Mouse (Mus musculus): ENCODE results near the gene Gpc3. TPM values are rescaled to one million over a fixed set of nuclear protein-coding genes. Genes with fewer than 3 reads are reported as not detected.
"Not testable (repeated sequence)": the region's sequence is repeated elsewhere in the genome, so short reads cannot be mapped to it uniquely, and the experiment has no call there.

The Gpc3 gene
- polyA plus RNA-seq, 1 experiment from 2014 or later, result 580 TPM

GRCm38 (mm10) chrX:52278687-52279359 is 334.9 kb downstream of the Gpc3 start:
- 58% methylated on average over 3 of the region's 3 CpGs for WGBS
- Histone ChIP-seq H3K9ac (no peak overlapping the region), H3K27me3 (no peaks in the 10 kb centered on the region), H3K27ac (replicated peaks) (no peak overlapping the region), H3K4me2 (replicated peaks) (no peak overlapping the region), H3K9me3 (replicated peaks) (no peaks in the 10 kb centered on the region), H3K4me3 (replicated peaks) (no peak overlapping the region), H3K4me1 (no peaks in the 10 kb centered on the region), H3K36me3 (no peaks in the 10 kb centered on the region)
- ATAC-seq (ENCODE audit: insufficient number of reproducible peaks, low FRiP score, low TSS enrichment, low read depth), result peak; percentile 51; the same call in 1 of the 2 replicates

GRCm38 (mm10) chrX:52277599-52277998 is 336.2 kb downstream of the Gpc3 start:
- Histone ChIP-seq H3K36me3 (no peaks in the 10 kb centered on the region), H3K9me3 (replicated peaks) (no peaks in the 10 kb centered on the region), H3K4me1 (no peaks in the 10 kb centered on the region), H3K27me3 (no peaks in the 10 kb centered on the region), H3K9ac (no peak overlapping the region), H3K4me3 (replicated peaks) (no peak overlapping the region), H3K27ac (replicated peaks) (no peak overlapping the region), H3K4me2 (replicated peaks) (no peak overlapping the region)
- 32% methylated on average over 1 of the region's 1 CpGs for WGBS
- no peak for ATAC-seq (ENCODE audit: insufficient number of reproducible peaks, low FRiP score, low TSS enrichment, low read depth)

GRCm38 (mm10) chrX:52273016-52273415 is 340.7 kb downstream of the Gpc3 start:
- Histone ChIP-seq H3K4me1 (no peaks in the 10 kb centered on the region), H3K27me3 (no peaks in the 10 kb centered on the region; the same call in 1 of the 2 replicates), H3K27ac (replicated peaks) (no peak overlapping the region), H3K4me2 (replicated peaks) (no peak overlapping the region), H3K9me3 (replicated peaks) (no peaks in the 10 kb centered on the region), H3K4me3 (replicated peaks) (no peak overlapping the region), H3K9ac (no peak overlapping the region), H3K36me3 (no peaks in the 10 kb centered on the region)
- 81% methylated on average over 7 of the region's 7 CpGs for WGBS
- no peak for ATAC-seq (ENCODE audit: insufficient number of reproducible peaks, low FRiP score, low TSS enrichment, low read depth)

- Histone ChIP-seq H3K27me3 (no peaks in the 10 kb centered on the region), H3K27ac (replicated peaks) (no peak overlapping the region), H3K9ac (no peak overlapping the region), H3K4me1 (no peaks in the 10 kb centered on the region), H3K9me3 (replicated peaks) (no peaks in the 10 kb centered on the region), H3K4me3 (replicated peaks) (no peak overlapping the region), H3K36me3 (no peaks in the 10 kb centered on the region), H3K4me2 (replicated peaks) (no peak overlapping the region)
- no peak for ATAC-seq (ENCODE audit: insufficient number of reproducible peaks, low FRiP score, low TSS enrichment, low read depth)
- WGBS, result 71% methylated on average over 11 of the region's 11 CpGs
Measured at GRCm38 (mm10) chrX:52261991-52262390, 351.8 kb downstream of the Gpc3 start.

DNA sequence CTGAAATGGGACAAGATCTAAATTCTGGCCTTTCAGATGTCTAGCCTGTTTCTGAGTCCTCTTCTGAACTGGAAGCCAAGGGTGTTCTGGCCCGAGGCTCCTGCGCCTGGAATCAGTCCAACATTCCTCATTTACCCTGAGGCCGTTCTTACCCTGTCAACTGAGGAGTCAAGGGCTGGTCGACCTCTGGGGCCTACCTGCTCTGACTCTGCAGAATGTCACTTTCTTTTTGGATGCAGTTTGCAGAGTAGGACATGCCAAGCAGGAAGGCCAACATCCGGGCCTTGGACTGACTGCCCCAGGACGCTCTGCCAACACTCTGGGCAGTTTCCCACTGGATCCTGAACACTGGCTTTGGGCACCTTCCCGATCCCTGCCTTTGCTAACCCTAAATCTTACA is 352.2 kb downstream of the Gpc3 start:
- Histone ChIP-seq H3K36me3 (no peaks in the 10 kb centered on the region), H3K27ac (replicated peaks) (no peak overlapping the region), H3K4me1 (no peaks in the 10 kb centered on the region), H3K9me3 (replicated peaks) (no peaks in the 10 kb centered on the region), H3K4me2 (replicated peaks) (no peak overlapping the region), H3K4me3 (replicated peaks) (no peak overlapping the region), H3K9ac (no peak overlapping the region), H3K27me3 (no peaks in the 10 kb centered on the region)
- no peak for ATAC-seq (ENCODE audit: insufficient number of reproducible peaks, low FRiP score, low TSS enrichment, low read depth)
- WGBS, result 57% methylated on average over 7 of the region's 7 CpGs

GRCm38 (mm10) chrX:52259771-52260170 is 354.0 kb downstream of the Gpc3 start:
- H3K27me3 ChIP-seq; H3K36me3 ChIP-seq; H3K9me3 ChIP-seq (replicated peaks); H3K9ac ChIP-seq; H3K4me1 ChIP-seq; H3K27ac ChIP-seq (replicated peaks); H3K4me3 ChIP-seq (replicated peaks); ATAC-seq (ENCODE audit: insufficient number of reproducible peaks, low FRiP score, low TSS enrichment, low read depth); H3K4me2 ChIP-seq (replicated peaks): not testable (repeated sequence)
- whole genome bisulfite sequencing, result 70% methylated on average over 1 of the region's 1 CpGs

DNA sequence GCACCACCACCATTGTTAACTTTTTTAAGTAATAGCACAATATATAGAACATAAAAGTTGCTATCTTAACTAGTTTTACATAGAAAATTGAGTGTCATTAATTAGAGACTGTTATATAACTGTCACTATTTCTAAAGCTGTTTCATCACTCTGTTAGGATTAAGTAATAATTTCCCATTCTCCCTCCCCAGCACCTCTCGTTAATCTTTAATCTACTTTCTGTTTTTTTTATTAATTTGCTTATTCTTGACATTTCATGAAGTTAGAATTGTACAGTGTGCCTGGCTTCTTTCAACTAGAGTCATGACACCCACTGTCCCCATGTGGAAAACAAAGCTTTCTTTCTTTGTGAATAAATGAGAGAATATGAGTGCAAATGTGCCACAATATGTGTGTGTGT is 359.2 kb downstream of the Gpc3 start:
- H3K27me3 ChIP-seq, result no peaks in the 10 kb centered on the region
- H3K4me2 ChIP-seq (replicated peaks), result no peak overlapping the region
- WGBS, result 81% methylated on average over 1 of the region's 1 CpGs
- H3K36me3 ChIP-seq, result no peaks in the 10 kb centered on the region
- H3K4me1 ChIP-seq, result no peaks in the 10 kb centered on the region
- no peak overlapping the region for H3K27ac ChIP-seq (replicated peaks)
- no peak for ATAC-seq (ENCODE audit: insufficient number of reproducible peaks, low FRiP score, low TSS enrichment, low read depth)
- H3K4me3 ChIP-seq (replicated peaks), result no peak overlapping the region
- no peaks in the 10 kb centered on the region for H3K9me3 ChIP-seq (replicated peaks)
- H3K9ac ChIP-seq, result no peak overlapping the region

DNA sequence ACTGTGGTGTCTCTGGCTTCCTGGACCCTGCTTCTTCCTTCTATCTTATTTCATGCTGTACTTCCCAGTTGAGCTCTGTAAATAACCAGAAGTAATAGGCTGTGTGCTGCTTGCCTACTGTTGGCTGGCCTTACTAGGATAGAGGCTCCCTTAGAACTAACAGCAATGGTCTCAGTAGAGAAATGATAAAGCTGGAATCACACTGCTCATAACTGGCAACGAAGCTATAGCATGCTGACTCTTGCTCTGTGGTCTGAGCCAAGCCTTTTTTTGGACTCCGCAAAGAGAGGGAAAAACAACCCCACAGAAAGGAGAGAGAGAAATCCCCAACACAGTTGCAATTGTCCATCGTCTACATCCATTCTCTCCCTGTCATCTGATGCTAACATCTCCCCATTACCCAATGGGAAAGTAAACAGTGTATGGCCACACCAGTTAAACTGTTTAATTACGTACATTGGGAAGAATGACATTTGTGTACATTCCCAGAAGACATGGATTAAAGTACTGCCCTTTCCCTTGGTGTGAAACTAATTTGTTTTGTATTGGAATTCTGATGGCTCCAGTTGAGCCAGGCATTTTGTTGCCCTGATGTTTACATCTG is 368.0 kb downstream of the Gpc3 start:
- Histone ChIP-seq H3K27ac (replicated peaks) (no peak overlapping the region), H3K36me3 (no peaks in the 10 kb centered on the region), H3K4me3 (replicated peaks) (no peak overlapping the region), H3K9ac (no peak overlapping the region), H3K9me3 (replicated peaks) (no peaks in the 10 kb centered on the region), H3K27me3 (no peaks in the 10 kb centered on the region; the same call in 1 of the 2 replicates), H3K4me1 (no peaks in the 10 kb centered on the region), H3K4me2 (replicated peaks) (no peak overlapping the region)
- 73% methylated on average over 4 of the region's 4 CpGs for WGBS
- ATAC-seq (ENCODE audit: insufficient number of reproducible peaks, low FRiP score, low TSS enrichment, low read depth), result no peak

DNA sequence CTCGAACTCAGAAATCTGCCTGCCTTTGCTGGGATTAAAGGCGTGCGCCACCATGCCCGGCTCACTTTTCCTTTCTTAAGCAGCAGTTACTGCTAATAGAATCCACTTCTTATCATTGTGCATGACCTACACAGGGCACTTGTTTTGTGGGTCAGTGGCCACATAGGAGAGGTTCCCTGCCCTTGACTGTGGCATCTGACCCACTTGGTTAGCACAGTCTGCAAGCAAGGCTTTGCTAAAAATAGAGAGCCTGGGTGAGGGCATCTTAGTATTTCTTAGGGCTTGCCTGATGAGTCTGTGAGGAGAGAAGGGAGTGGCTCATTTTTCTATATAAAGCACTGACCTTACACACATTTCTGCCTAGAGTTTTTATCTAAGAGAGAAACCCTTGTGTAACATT is 376.3 kb downstream of the Gpc3 start:
- H3K9ac ChIP-seq, result no peak overlapping the region
- H3K9me3 ChIP-seq (replicated peaks), result no peaks in the 10 kb centered on the region
- no peak overlapping the region for H3K4me2 ChIP-seq (replicated peaks)
- no peak overlapping the region for H3K4me3 ChIP-seq (replicated peaks)
- ATAC-seq (ENCODE audit: insufficient number of reproducible peaks, low FRiP score, low TSS enrichment, low read depth), result no peak
- H3K4me1 ChIP-seq, result no peaks in the 10 kb centered on the region
- no peak overlapping the region for H3K27ac ChIP-seq (replicated peaks)
- H3K36me3 ChIP-seq, result no peaks in the 10 kb centered on the region
- H3K27me3 ChIP-seq, result no peaks in the 10 kb centered on the region
- whole genome bisulfite sequencing, result 88% methylated on average over 4 of the region's 4 CpGs

GRCm38 (mm10) chrX:52231984-52232383 is 381.8 kb downstream of the Gpc3 start:
- no peaks in the 10 kb centered on the region for H3K36me3 ChIP-seq
- WGBS, result 47% methylated on average over 7 of the region's 7 CpGs
- no peak; the same call in 1 of the 2 replicates for ATAC-seq (ENCODE audit: insufficient number of reproducible peaks, low FRiP score, low TSS enrichment, low read depth)
- H3K9ac ChIP-seq, result no peak overlapping the region
- no peaks in the 10 kb centered on the region for H3K27me3 ChIP-seq
- H3K4me3 ChIP-seq (replicated peaks), result no peak overlapping the region
- no peaks in the 10 kb centered on the region for H3K9me3 ChIP-seq (replicated peaks)
- H3K4me2 ChIP-seq (replicated peaks), result no peak overlapping the region
- no peaks in the 10 kb centered on the region for H3K4me1 ChIP-seq
- no peak overlapping the region for H3K27ac ChIP-seq (replicated peaks)

DNA sequence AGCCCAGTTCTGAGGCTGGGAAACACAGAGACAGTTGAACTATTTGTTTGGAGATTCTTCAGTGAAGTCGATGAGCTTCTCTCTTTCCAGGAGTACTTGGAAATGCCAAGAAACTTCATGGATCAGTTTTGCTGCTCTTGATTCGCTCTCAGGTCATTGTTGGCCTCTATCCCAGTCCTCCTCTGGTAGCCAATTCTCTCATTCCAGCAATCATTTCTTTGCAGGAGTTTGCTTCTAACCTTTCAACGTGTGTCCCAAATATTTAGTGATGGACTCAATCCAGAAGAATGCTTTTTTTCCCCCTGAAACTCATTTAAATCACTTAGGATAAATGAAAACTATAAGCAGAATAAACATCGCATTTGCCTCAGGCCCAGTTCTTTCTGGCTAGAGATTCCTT is 383.0 kb downstream of the Gpc3 start:
- no peaks in the 10 kb centered on the region for H3K9me3 ChIP-seq (replicated peaks)
- H3K4me3 ChIP-seq (replicated peaks), result no peak overlapping the region
- no peaks in the 10 kb centered on the region for H3K4me1 ChIP-seq
- 55% methylated on average over 4 of the region's 4 CpGs for WGBS
- H3K36me3 ChIP-seq, result no peaks in the 10 kb centered on the region
- no peaks in the 10 kb centered on the region for H3K27me3 ChIP-seq
- H3K4me2 ChIP-seq (replicated peaks), result no peak overlapping the region
- 0 out of 2 replicates have a peak overlapping the region, but pooled peaks have one; percentile 17 for H3K27ac ChIP-seq (replicated peaks)
- no peak for ATAC-seq (ENCODE audit: insufficient number of reproducible peaks, low FRiP score, low TSS enrichment, low read depth)
- H3K9ac ChIP-seq, result no peak overlapping the region
